Mouse (Mus musculus) ovary, adult 10 weeks (tissue): ENCODE results near the gene Arf6. TPM values are rescaled to one million over a fixed set of nuclear protein-coding genes. Genes with fewer than 3 reads are reported as not detected.

ENCODE experiments used
- polyA plus RNA-seq: library from polyadenylated mRNA; stranded (reverse); fragments of 350-450 nt; fragmentation: Illumina TruSeq; extraction: RNeasy Lipid Tissue Mini Kit (QIAGEN cat#74804); gene quantifications from one replicate; pipeline ENCODE4 v1.2.3, GENCODE M21; 2014

The Arf6 gene
- 74.6 TPM for polyA plus RNA-seq

GRCm38 (mm10) chr12:69371854-69372671 is at the start of gene Arf6, which contains the start of gene Gm9887:
Arf6 (plus strand) TSS chr12:69372150.
Gm9887 (minus strand) TSS chr12:69372458.

GRCm38 (mm10) chr12:69356546-69357299 is 15.2 kb upstream of the Arf6 start, which contains the start of gene Nemf:
Nemf (minus strand) TSS chr12:69357165.

Other genes starting within 250 kb of the Arf6 start
- gene Rps29, start 213.0 kb upstream of the Arf6 start, polyA plus RNA-seq = 34.2 TPM
- 25.0 TPM for gene Lrr1, start 203.3 kb upstream of the Arf6 start, polyA plus RNA-seq
- 191 TPM for gene Rpl36al, start 188.1 kb upstream of the Arf6 start, polyA plus RNA-seq
- gene Mgat2, start 188.0 kb upstream of the Arf6 start, polyA plus RNA-seq = 173 TPM
- gene Gm49383, start 175.0 kb upstream of the Arf6 start, polyA plus RNA-seq = 1.3 TPM
- gene Dnaaf2, start 173.7 kb upstream of the Arf6 start, polyA plus RNA-seq = 3.9 TPM
- 26.4 TPM for gene Gm49384, start 167.9 kb upstream of the Arf6 start, polyA plus RNA-seq
- gene Pole2, start 144.0 kb upstream of the Arf6 start, polyA plus RNA-seq = 16.5 TPM
- gene Klhdc1, start 131.0 kb upstream of the Arf6 start, polyA plus RNA-seq = 20.0 TPM
- 165 TPM for gene Klhdc2, start 75.5 kb upstream of the Arf6 start, polyA plus RNA-seq
- 111 TPM for gene Nemf, start 15.0 kb upstream of the Arf6 start, polyA plus RNA-seq
- not detected for gene Gm9887, start 308 bp downstream of the Arf6 start, polyA plus RNA-seq
- 43.2 TPM for gene Vcpkmt, start 210.9 kb downstream of the Arf6 start, polyA plus RNA-seq